Comparison of ENCODE assay signal across 22 mouse cellular contexts in the genomic region with DNA sequence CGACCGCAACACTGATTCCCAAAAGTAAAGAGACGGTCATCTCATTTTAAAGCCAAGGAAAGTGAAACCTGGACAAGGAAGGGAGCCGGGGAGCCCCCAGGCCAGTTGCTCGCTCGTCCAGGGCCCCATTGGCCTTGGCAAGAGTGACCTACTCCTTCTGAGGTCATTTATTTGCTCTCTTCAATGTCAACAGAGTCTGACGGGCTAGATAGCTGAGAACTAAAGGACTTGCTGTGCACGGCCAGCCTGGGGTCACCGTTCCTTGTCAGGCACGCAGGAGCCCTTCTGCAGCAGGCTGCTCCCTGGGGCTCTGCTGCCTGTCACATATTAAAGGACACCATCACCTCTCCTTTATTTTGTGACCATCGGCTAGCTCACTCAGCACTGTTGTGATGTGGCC. TPM values are rescaled to one million over a fixed set of nuclear protein-coding genes. Genes with fewer than 3 reads are reported as not detected.
"Had no signal": no experiment of that assay in that cellular context is flagged by ENCODE, and none has a peak within 500 bp of the region (broad histone marks: within the 10 kb centered on the region; RNA-seq: fewer than 3 reads in every experiment).

No protein-coding gene starts in this region.

- H3K9ac ChIP-seq: midbrain, embryonic 12.5 days; neural tube, embryonic 13.5 days; stomach, embryonic 15.5 days had no signal

- H3K4me1 ChIP-seq: stomach, embryonic 15.5 days had no signal

- DNase-seq: kidney, adult 18-20 months; kidney, postnatal 10 days; kidney, postnatal 36 days; layer of hippocampus, postnatal 36 days; lung, adult 2 months; lung, postnatal 14 days; lung, postnatal 4 days; right cerebral cortex, postnatal 14 days; right cerebral cortex, postnatal 4 days; thymus, postnatal 25 days had no signal

- H3K9me3 ChIP-seq: midbrain, embryonic 12.5 days; neural tube, embryonic 13.5 days; stomach, embryonic 15.5 days had no signal

- H3K4me2 ChIP-seq: midbrain, embryonic 12.5 days; stomach, embryonic 15.5 days had no signal

- ATAC-seq: inflammation-experienced regulatory T-cells, adult 6 months; intestine, embryonic 16.5 days; midbrain, embryonic 16.5 days had no signal

- H3K27ac ChIP-seq: left cerebral cortex, adult 2 months; midbrain, embryonic 12.5 days; neural tube, embryonic 13.5 days; stomach, embryonic 15.5 days had no signal

- H3K36me3 ChIP-seq: midbrain, embryonic 12.5 days; neural tube, embryonic 13.5 days; stomach, embryonic 15.5 days had no signal

- H3K4me3 ChIP-seq: midbrain, embryonic 12.5 days; myocyte; neural tube, embryonic 13.5 days; stomach, embryonic 15.5 days had no signal

RNA-seq across cellular contexts. Expression of a gene that starts 1.1 kb away (rescaled TPM):
- total RNA-seq: megakaryocyte-erythroid progenitor cell, adult 5-6 weeks; monocyte, adult 5-6 weeks; neutrophil, adult 5-6 weeks had no signal
- polyA plus RNA-seq: inflammation-experienced regulatory T-cells, adult 6 months; limb, embryonic 11.5 days had no signal

RNA-seq across cellular contexts. Expression of a gene that starts 31.6 kb away (rescaled TPM):
- total RNA-seq: megakaryocyte-erythroid progenitor cell, adult 5-6 weeks; monocyte, adult 5-6 weeks; neutrophil, adult 5-6 weeks had no signal
- polyA plus RNA-seq: inflammation-experienced regulatory T-cells, adult 6 months had no signal
